Mouse (Mus musculus): ENCODE measurements at regions not wholly inside any gene's neighbourhood (a gene's known extent, or its start where the extent isn't known, plus 50 kb on each side); places are given as distances from the start of the nearest gene placed in this dataset.

GRCm38 (mm10) chr2:45968635-45969034 is 851.4 kb upstream of the Zeb2 start:
- ATAC-seq (ENCODE audit: low read depth) (no peak), DNase-seq (ENCODE audit: low spot score) (no peak)
- Histone ChIP-seq H3K4me2 (ENCODE audit: low read depth, low read length) (no peak overlapping the region), H3K27ac (replicated peaks; ENCODE audit: low read depth, low read length) (no peak overlapping the region), H3K4me3 (ENCODE audit: low read depth, low read length) (no peak overlapping the region), H3K4me1 (ENCODE audit: control insufficient read depth, insufficient read depth, low read length) (no peaks in the 10 kb centered on the region), H3K27me3 (replicated peaks; ENCODE audit: control insufficient read depth, insufficient read depth, low read length) (no peaks in the 10 kb centered on the region), H3K9me3 (ENCODE audit: control insufficient read depth, low read length) (no peaks in the 10 kb centered on the region), H3K36me3 (ENCODE audit: control insufficient read depth, insufficient read depth, low read length) (no peaks in the 10 kb centered on the region), H3K9ac (ENCODE audit: low read depth, low read length) (no peak overlapping the region)
- WGBS, result 87% methylated on average over 5 of the region's 5 CpGs

DNA sequence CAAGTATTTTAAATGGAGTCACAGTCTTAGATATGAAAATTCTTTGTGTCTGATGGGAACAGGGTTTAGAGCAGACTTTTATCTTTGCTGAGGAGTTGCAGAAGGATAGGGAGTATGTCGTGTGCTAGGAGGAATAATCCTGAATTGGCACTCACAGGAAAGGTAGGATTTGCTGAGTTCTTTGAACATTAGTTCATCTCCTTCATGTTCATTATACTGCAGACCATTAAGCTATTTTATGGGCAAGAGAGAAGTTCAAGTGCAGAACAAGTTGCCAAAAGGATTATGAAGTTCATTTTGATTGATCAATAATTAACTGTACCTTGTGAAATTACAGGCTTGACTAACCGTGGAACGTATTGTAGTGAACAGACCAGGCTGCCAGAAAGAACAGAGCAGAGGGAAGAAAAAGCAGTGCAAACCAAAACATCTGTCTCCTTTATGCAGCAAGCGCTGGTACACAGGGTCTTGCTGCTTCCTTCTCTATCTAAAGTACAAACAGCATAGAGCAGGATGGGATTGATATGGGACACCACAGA is 839.7 kb upstream of the Zeb2 start:
- ATAC-seq (ENCODE audit: low read depth) (no peak), DNase-seq (ENCODE audit: low spot score) (no peak)
- no peaks in the 10 kb centered on the region for H3K27me3 ChIP-seq (replicated peaks; ENCODE audit: control insufficient read depth, insufficient read depth, low read length)
- no peak overlapping the region for H3K4me2 ChIP-seq (ENCODE audit: low read depth, low read length)
- 65% methylated on average over 4 of the region's 4 CpGs for WGBS
- H3K9me3 ChIP-seq (ENCODE audit: control insufficient read depth, low read length), result no peaks in the 10 kb centered on the region
- no peaks in the 10 kb centered on the region for H3K36me3 ChIP-seq (ENCODE audit: control insufficient read depth, insufficient read depth, low read length)
- no peak overlapping the region for H3K9ac ChIP-seq (ENCODE audit: low read depth, low read length)
- H3K27ac ChIP-seq (replicated peaks; ENCODE audit: low read depth, low read length), result no peak overlapping the region
- no peak overlapping the region for H3K4me3 ChIP-seq (ENCODE audit: low read depth, low read length)
- H3K4me1 ChIP-seq (ENCODE audit: control insufficient read depth, insufficient read depth, low read length), result no peaks in the 10 kb centered on the region

DNA sequence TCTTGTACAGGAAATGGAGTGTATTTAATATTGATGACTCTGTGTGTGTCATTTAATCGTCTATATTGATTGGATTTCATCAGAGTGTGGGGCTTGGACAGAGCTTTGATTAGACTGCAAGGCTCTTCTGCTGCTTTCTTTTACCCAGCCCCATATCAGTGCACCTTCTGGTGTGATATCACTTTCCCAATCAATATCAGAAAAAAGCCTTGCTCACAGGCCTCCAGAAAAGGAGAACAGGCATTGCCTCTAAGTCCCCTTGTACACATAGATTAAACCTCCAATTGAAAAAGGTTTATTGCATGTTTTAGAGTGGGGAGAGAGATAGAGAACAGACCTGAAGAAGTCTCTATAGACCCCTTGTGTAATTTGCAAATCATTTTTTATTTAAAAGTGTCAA is 831.6 kb upstream of the Zeb2 start:
- ATAC-seq (ENCODE audit: low read depth) (no peak), DNase-seq (ENCODE audit: low spot score) (no peak)
- Histone ChIP-seq H3K4me2 (ENCODE audit: low read depth, low read length) (no peak overlapping the region), H3K27ac (replicated peaks; ENCODE audit: low read depth, low read length) (no peak overlapping the region), H3K27me3 (replicated peaks; ENCODE audit: control insufficient read depth, insufficient read depth, low read length) (no peaks in the 10 kb centered on the region), H3K36me3 (ENCODE audit: control insufficient read depth, insufficient read depth, low read length) (no peaks in the 10 kb centered on the region), H3K9me3 (ENCODE audit: control insufficient read depth, low read length) (no peaks in the 10 kb centered on the region), H3K9ac (ENCODE audit: low read depth, low read length) (no peak overlapping the region), H3K4me1 (ENCODE audit: control insufficient read depth, insufficient read depth, low read length) (no peaks in the 10 kb centered on the region), H3K4me3 (ENCODE audit: low read depth, low read length) (no peak overlapping the region)
- WGBS, result 75% methylated on average over 1 of the region's 1 CpGs

- ATAC-seq (ENCODE audit: low read depth) (no peak), DNase-seq (ENCODE audit: low spot score) (no peak)
- Histone ChIP-seq H3K36me3 (ENCODE audit: control insufficient read depth, insufficient read depth, low read length) (no peaks in the 10 kb centered on the region), H3K9ac (ENCODE audit: low read depth, low read length) (no peak overlapping the region), H3K9me3 (ENCODE audit: control insufficient read depth, low read length) (no peaks in the 10 kb centered on the region), H3K27ac (replicated peaks; ENCODE audit: low read depth, low read length) (no peak overlapping the region), H3K4me3 (ENCODE audit: low read depth, low read length) (no peak overlapping the region), H3K27me3 (replicated peaks; ENCODE audit: control insufficient read depth, insufficient read depth, low read length) (no peaks in the 10 kb centered on the region), H3K4me1 (ENCODE audit: control insufficient read depth, insufficient read depth, low read length) (no peaks in the 10 kb centered on the region), H3K4me2 (ENCODE audit: low read depth, low read length) (no peak overlapping the region)
- 74% methylated on average over 7 of the region's 7 CpGs for WGBS
These were observed 808.7 kb upstream of the Zeb2 start for GRCm38 (mm10) chr2:45925791-45926480.

GRCm38 (mm10) chr2:45908871-45909270 is 791.7 kb upstream of the Zeb2 start:
- 30% methylated on average over 1 of the region's 1 CpGs for WGBS
- DNase-seq (ENCODE audit: low spot score), result no peak
- no peak overlapping the region for H3K9ac ChIP-seq (ENCODE audit: low read depth, low read length)

DNA sequence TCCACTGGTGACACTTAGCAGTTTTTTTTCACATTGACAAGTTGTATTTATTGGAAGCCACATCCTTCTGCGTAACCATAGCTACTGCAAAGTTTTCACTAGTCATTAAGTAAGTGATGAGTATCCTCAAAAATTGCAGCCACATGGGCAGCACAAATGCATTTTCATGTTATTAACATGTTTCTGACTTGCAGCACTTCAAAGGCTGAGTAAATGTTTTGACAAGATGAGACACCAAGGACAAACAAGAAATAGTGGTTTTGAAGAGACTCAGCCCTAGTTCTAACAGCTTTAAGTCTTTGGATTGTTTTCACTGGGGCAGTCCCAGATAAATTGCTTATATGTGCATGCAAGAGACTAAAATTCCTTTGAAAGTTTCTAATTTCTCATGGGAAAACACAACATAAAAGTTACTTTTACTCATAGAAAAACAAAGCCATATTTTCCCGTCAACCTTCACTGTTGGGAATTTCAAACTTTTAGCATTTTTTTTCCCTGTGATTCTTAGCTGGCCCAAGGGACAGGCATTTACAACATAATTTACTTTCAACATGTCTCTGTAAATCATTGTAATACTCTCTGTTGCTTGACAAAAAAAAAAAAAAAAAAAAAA is 787.5 kb upstream of the Zeb2 start:
- H3K9me3 ChIP-seq (ENCODE audit: control insufficient read depth, low read length), result no peaks in the 10 kb centered on the region
- no peak overlapping the region for H3K4me3 ChIP-seq (ENCODE audit: low read depth, low read length)
- peak; percentile 31 for DNase-seq (ENCODE audit: low spot score)
- 40% methylated on average over 2 of the region's 2 CpGs for WGBS
- H3K4me2 ChIP-seq (ENCODE audit: low read depth, low read length), result no peak overlapping the region
- no peak overlapping the region for H3K27ac ChIP-seq (replicated peaks; ENCODE audit: low read depth, low read length)
- no peaks in the 10 kb centered on the region for H3K36me3 ChIP-seq (ENCODE audit: control insufficient read depth, insufficient read depth, low read length)
- H3K9ac ChIP-seq (ENCODE audit: low read depth, low read length), result no peak overlapping the region
- no peaks in the 10 kb centered on the region for H3K4me1 ChIP-seq (ENCODE audit: control insufficient read depth, insufficient read depth, low read length)
- ATAC-seq (ENCODE audit: low read depth), result no peak
- H3K27me3 ChIP-seq (replicated peaks; ENCODE audit: control insufficient read depth, insufficient read depth, low read length), result no peaks in the 10 kb centered on the region

More at GRCm38 (mm10) chr2:45908871-45909270, 791.7 kb upstream of the Zeb2 start:
- ATAC-seq (ENCODE audit: low read depth), result no peak
- H3K4me1 ChIP-seq (ENCODE audit: control insufficient read depth, insufficient read depth, low read length), result no peaks in the 10 kb centered on the region
- H3K9me3 ChIP-seq (ENCODE audit: control insufficient read depth, low read length), result no peaks in the 10 kb centered on the region
- no peak overlapping the region for H3K4me2 ChIP-seq (ENCODE audit: low read depth, low read length)
- H3K36me3 ChIP-seq (ENCODE audit: control insufficient read depth, insufficient read depth, low read length), result no peaks in the 10 kb centered on the region
- H3K27ac ChIP-seq (replicated peaks; ENCODE audit: low read depth, low read length), result no peak overlapping the region
- no peak overlapping the region for H3K4me3 ChIP-seq (ENCODE audit: low read depth, low read length)
- H3K27me3 ChIP-seq (replicated peaks; ENCODE audit: control insufficient read depth, insufficient read depth, low read length), result no peaks in the 10 kb centered on the region

DNA sequence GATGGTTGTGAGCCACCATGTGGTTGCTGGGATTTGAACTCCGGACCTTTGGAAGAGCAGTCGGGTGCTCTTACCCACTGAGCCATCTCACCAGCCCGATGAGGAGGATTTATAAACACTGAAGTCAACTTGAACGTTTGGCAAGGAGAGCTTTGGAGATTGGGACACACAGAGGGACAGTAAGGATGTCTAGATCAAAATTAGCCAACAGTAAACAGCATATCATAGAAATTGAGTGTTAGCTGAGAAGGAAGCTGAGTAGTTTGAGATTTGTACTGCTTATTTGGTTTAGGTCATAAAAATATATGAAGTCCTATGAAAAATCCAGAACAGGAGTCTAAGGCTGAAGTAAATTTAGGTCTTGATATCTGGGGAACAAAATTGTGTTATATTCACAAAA is 786.9 kb upstream of the Zeb2 start:
- ATAC-seq (ENCODE audit: low read depth) (no peak), DNase-seq (ENCODE audit: low spot score) (no peak)
- 80% methylated on average over 4 of the region's 4 CpGs for WGBS

DNA sequence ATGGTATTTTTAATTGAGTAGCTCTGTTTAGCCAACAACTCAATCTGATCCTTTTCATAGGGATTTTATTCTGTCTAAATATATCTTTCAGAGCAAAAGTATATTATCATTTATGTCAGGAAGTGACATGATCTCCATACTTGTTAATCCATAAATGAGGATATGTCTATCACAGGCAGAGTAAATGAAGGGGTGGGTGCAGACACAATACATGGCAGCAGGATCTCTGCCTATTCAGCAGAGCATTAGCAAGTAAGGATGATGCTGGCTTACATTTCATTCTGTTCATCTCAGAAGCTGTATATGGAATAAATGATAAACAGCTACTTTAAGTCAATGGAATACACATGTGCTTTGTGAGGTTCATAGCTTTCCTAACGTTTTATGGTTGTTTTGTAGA is 786.2 kb upstream of the Zeb2 start:
- Histone ChIP-seq H3K4me3 (ENCODE audit: low read depth, low read length) (no peak overlapping the region), H3K27me3 (replicated peaks; ENCODE audit: control insufficient read depth, insufficient read depth, low read length) (no peaks in the 10 kb centered on the region), H3K4me2 (ENCODE audit: low read depth, low read length) (no peak overlapping the region), H3K9ac (ENCODE audit: low read depth, low read length) (no peak overlapping the region), H3K9me3 (ENCODE audit: control insufficient read depth, low read length) (no peaks in the 10 kb centered on the region), H3K27ac (replicated peaks; ENCODE audit: low read depth, low read length) (no peak overlapping the region), H3K36me3 (ENCODE audit: control insufficient read depth, insufficient read depth, low read length) (no peaks in the 10 kb centered on the region), H3K4me1 (ENCODE audit: control insufficient read depth, insufficient read depth, low read length) (no peaks in the 10 kb centered on the region)
- DNase-seq (ENCODE audit: low spot score) (no peak), ATAC-seq (ENCODE audit: low read depth) (no peak)
- 60% methylated on average over 1 of the region's 1 CpGs for whole genome bisulfite sequencing

More for the DNA sequence above, 786.9 kb upstream of the Zeb2 start:
- Histone ChIP-seq H3K27ac (replicated peaks; ENCODE audit: low read depth, low read length) (no peak overlapping the region), H3K4me2 (ENCODE audit: low read depth, low read length) (no peak overlapping the region), H3K4me1 (ENCODE audit: control insufficient read depth, insufficient read depth, low read length) (no peaks in the 10 kb centered on the region), H3K9me3 (ENCODE audit: control insufficient read depth, low read length) (no peaks in the 10 kb centered on the region), H3K27me3 (replicated peaks; ENCODE audit: control insufficient read depth, insufficient read depth, low read length) (no peaks in the 10 kb centered on the region), H3K36me3 (ENCODE audit: control insufficient read depth, insufficient read depth, low read length) (no peaks in the 10 kb centered on the region), H3K9ac (ENCODE audit: low read depth, low read length) (no peak overlapping the region), H3K4me3 (ENCODE audit: low read depth, low read length) (no peak overlapping the region)

DNA sequence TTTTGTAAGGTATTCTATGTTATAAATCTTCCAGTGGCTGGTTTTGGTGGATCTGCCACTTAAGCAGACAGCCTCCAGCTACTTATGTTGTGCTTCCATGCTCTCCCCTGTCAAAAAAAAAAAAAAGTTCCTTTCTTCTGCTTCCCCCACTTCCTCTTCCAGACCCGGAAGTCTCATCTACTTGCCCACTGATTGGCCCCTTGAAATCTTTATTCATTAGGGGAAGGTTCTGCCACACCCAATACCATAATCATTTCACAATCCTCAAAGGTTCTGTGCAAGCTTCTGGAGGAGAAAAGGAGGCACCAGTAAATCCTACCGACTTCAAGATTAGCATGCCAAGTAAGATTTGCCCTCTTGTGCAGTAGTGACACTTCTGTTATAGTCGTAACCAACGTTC is 784.7 kb upstream of the Zeb2 start:
- no peak overlapping the region for H3K9ac ChIP-seq (ENCODE audit: low read depth, low read length)
- H3K4me2 ChIP-seq (ENCODE audit: low read depth, low read length), result no peak overlapping the region
- no peaks in the 10 kb centered on the region for H3K4me1 ChIP-seq (ENCODE audit: control insufficient read depth, insufficient read depth, low read length)
- DNase-seq (ENCODE audit: low spot score) (no peak), ATAC-seq (ENCODE audit: low read depth) (no peak)
- H3K4me3 ChIP-seq (ENCODE audit: low read depth, low read length), result no peak overlapping the region
- no peaks in the 10 kb centered on the region for H3K9me3 ChIP-seq (ENCODE audit: control insufficient read depth, low read length)
- H3K27ac ChIP-seq (replicated peaks; ENCODE audit: low read depth, low read length), result no peak overlapping the region
- WGBS, result 90% methylated on average over 4 of the region's 4 CpGs
- no peaks in the 10 kb centered on the region for H3K36me3 ChIP-seq (ENCODE audit: control insufficient read depth, insufficient read depth, low read length)
- no peaks in the 10 kb centered on the region for H3K27me3 ChIP-seq (replicated peaks; ENCODE audit: control insufficient read depth, insufficient read depth, low read length)
